Mouse (Mus musculus): ENCODE data around the gene Fgd3. TPM values are rescaled to one million over a fixed set of nuclear protein-coding genes. Genes with fewer than 3 reads are reported as not detected.

The Fgd3 gene
- total RNA-seq (2021) = 1 to 10 TPM; 3.7 to 3.8 TPM
- long read RNA-seq, experiment 1, partial matches to known transcripts = 0 of 2 reads
- long read RNA-seq, experiment 1, other reads (novel, unspliced or antisense) = 2 of 2 reads
- long read RNA-seq, experiment 2, partial matches to known transcripts = 0 of 1 reads
- long read RNA-seq, experiment 2, other reads (novel, unspliced or antisense) = 1 of 1 reads

GRCm38 (mm10) chr13:49320040-49320439, at the start of gene Fgd3:
Gene Fgd3 (minus strand): TSS chr13:49320311.
- peak; percentile 64 for DNase-seq

DNA sequence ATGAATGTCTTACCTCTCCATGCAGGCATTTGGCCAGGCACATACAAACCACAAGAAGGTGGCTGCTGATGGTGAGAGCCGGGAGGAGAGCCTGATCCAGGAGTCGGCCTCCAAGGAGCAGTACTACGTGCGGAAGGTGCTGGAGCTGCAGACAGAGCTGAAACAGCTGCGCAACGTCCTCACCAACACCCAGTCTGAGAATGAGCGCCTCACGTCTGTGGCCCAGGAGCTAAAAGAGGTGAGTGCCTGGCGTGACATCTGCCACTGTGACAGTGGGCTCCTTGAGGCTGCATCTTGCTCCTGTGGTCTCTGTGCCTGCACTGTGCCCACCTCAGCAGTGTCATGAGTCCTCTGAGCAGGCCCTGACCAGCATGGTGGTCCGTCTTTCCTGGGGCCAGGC, 49.3 kb upstream of the Fgd3 start:
- no peak for DNase-seq

DNA sequence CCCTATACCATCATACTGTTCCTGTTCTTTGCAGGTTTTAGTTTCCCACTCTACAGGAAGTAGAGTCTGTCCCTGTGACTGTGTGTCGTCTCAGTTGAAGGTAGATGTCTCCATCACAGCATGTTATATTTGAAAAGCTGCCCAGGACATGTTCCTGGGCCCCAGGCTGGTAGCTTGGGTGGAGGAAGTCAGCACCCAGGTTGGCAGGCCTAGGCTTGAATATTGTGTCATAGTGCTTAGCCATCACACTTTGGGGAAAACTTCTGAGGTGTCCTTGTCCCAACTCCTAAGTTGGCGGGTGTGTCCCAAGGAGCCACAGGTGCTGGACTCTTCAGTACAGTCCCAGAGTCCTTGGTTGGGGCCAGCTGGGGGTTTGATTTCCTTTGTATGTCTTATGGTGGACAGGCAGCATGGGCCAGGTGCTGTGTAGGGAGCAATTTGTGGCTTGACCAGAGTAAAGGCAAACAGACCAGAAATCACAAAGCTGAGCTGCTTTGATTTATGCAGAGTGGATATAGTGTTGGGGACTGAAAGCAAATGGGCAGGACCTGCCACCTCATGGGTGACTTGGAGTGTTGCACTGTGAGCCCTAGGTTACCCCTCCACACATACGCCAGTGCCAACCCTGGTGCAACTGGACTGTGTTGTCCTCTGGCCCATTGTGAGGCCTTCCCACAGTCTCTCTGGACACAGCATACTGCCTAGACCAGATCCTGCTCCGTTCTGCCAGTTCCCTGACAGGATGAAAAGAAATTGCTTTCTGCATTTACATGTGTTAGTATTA, 47.7 kb upstream of the Fgd3 start:
- DNase-seq = no peak

GRCm38 (mm10) chr13:49364716-49365115, 44.6 kb upstream of the Fgd3 start:
- DNase-seq = peak; percentile 81

DNA sequence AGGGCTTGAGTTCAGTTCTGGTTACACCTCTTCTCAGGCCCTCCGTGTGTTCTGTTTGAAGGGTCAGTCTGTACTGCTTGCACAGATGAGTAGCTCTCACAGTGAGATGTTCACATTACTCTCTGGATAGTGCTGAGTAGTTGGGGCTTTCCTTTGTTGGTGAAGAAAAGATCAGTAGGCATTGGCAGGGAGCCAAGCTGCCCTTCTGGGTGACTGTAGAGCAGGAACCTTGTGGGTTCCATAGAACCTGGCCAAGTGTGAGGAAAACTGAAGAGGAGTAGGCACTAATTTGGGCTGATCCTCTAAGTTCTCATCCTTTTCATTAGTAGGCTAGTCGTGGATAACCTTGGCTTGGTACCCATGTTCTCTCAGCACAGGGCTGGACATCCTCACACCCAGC, 42.7 kb upstream of the Fgd3 start:
- no peak for DNase-seq

DNA sequence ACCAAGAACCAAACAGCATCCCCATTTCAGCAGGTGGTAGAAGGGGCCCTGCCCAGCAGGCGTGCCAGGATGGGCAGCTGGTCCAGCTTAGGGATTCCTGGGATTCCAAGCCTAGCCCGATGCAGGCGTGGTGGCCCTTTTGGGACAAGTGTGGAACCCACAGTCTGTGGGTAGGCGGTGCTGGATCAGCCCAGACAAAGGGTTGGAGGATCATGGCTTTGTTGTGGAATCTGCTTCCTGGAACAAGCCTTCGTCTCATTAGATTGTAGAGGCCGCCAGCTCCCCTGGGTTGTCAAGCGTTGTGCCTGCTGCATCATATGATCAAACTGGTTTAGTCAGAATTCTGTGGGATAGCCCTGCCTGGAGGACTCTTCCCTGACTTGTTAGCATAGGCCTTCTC, 42.3 kb upstream of the Fgd3 start:
- no peak for DNase-seq

GRCm38 (mm10) chr13:49360906-49361406, 40.8 kb upstream of the Fgd3 start:
- DNase-seq = no peak

DNA sequence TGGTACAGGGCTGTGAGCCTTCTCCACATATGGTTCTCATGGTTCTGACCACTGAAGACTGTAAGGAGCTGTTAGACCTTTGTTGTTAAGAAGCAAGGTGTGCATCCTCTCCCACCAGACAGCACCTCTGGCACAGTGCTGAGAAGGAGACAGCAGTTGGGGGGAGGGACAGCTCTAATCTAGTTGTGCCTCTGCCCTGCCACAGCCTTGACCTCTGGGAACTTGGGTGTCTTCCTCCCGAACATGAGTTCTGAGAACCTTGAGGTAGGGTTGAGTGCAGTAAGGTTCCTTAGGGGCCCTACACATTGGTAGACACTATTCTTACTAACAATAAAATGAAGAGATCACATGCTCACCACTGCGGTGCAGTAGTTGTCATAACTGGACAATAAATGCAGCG, 38.1 kb upstream of the Fgd3 start:
- no peak for DNase-seq

DNA sequence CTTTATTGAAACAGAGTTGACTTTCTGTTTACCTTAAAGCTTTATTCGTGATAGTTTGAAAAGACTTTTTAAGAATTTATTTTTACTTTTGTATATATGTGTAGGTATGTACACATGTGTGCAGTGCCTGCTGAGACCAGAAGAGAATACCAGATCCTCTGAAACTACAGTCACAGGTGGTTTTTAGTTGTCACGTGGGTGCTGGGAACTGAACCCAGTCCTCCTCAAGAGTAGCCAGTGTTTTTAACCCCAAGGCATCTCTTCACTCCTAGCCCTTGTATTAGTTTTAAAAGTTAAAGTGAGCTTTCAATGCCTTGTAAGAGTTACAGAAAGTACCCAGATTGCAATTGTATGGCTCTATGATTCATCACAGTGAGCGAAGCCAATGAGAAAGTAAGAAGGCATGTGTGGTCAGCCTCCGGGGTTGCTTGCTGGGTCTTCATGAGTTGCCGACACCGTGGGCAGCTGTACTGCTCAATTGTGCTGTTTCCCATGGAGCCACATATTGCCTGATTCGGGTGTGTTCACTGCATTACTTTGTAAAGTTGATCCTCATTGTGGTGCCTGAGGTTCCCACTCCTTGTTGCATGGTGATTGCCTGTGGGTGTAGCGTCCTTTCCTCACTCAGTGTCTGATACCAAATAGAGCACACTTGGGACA, 37.4 kb upstream of the Fgd3 start:
- no peak for DNase-seq

GRCm38 (mm10) chr13:49356090-49356489, 36.0 kb upstream of the Fgd3 start:
- DNase-seq = no peak

GRCm38 (mm10) chr13:49355461-49356061, 35.5 kb upstream of the Fgd3 start:
- DNase-seq = peak; percentile 36

DNA sequence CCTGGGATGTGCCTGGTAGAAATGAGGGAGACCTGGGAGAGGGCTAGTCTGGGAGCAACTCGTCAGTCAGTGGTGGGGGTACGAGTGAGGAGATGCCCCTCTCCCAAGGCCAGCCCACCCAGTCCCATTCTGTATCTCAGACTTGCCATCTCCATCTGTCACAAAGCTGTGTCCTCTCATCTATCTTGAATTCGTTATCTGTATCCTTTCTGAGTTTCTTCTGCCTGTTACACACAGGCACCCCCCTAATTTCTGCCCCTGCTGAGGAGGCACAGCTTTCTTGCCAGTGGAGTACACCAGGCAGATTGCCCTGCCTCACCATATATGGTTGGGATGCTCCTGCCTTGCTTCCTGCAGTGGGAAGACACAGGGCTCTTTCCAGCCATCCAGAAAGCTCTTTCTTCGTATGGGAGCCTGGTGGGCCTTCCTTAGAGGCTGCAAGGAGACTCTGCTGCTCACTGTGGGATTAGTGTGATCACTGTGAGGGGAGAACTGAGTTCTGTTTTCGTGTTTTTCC, 33.9 kb upstream of the Fgd3 start:
- no peak for DNase-seq

DNA sequence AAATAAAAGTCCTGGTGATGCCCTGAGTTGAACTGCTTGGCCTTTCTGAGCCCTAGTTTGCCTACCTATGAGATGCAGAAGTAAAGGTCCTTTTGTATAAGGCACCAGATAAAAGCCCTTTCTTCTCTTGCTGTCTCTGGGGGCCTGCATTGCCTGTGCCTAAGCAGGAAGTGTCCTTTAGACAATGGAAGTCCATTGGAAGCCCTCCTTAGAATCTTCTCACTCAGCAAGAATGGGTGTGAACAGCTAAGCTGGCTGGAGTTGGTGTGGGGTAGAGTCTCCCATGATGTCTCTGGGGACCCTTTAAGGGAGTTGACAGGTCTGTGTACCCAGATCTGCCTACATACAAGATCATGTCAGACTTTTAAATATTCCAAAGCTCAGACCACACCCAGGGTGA, 33.3 kb upstream of the Fgd3 start:
- no peak for DNase-seq

DNA sequence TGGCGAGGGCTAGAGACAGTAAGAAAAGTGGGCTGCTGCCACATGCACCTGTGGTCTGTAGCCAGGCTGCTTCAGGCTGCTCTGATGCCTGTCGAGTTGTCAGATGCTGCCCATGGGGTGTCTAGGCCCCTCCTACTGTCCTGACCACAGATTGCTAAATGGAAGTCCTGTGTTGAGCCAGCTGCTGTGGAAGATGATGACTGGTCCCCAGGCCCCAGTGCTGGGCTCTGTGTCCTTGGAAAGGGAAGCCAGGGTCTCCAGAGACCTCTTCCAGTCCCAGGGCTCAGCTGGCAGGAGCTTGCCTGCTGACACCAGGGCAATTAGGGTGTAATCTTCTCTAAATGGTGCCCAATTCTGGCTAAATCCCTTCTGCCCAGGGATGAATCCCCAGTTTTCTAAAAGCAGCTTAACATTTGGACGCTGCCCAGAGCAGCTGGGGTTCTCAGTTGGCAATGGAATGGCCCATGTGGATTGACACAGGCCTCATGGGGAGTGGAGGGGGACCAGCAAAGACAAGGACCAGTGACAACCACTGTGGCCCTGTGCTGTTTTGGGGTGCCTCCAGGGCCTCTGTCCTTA, 32.6 kb upstream of the Fgd3 start:
- DNase-seq = peak; percentile 49

GRCm38 (mm10) chr13:49349836-49350505, 29.9 kb upstream of the Fgd3 start:
- no peak for DNase-seq

- DNase-seq = no peak
Measured at GRCm38 (mm10) chr13:49349335-49349734, 29.2 kb upstream of the Fgd3 start.

DNA sequence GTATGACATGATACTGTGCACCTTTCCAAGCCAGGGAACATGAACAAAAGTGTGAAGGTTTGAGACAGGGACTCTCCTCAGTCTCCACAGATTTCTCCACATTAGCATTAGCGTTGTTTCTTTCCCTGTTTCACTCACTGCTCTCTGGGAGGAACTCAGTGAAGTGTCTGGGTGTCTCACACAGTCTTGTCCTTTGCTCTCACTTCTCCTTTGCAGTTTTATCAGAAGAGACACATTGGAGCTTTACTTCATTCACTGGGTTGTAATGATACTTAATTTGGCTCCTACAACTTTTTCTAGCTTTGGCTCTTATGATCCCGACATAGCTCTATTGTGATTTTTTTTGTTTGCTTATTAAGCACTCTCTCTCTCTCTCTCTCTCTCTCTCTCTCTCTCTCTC, 28.4 kb upstream of the Fgd3 start:
- no peak for DNase-seq

GRCm38 (mm10) chr13:49345476-49345875, 25.4 kb upstream of the Fgd3 start:
- peak; percentile 78 for DNase-seq

GRCm38 (mm10) chr13:49344567-49344966, 24.5 kb upstream of the Fgd3 start:
- no peak for DNase-seq

- no peak for DNase-seq
Measured at GRCm38 (mm10) chr13:49342723-49343100, 22.6 kb upstream of the Fgd3 start.

- DNase-seq = no peak
Measured at GRCm38 (mm10) chr13:49341831-49342722, 22.0 kb upstream of the Fgd3 start.

All from adrenal gland, postnatal 10 days (tissue).